Mouse (Mus musculus) CH12.LX (cell line): ENCODE measurements at regions not wholly inside any gene's neighbourhood (a gene's known extent, or its start where the extent isn't known, plus 50 kb on each side); places are given as distances from the start of the nearest gene placed in this dataset.

Experiments
- DNase-seq: peaks from one replicate; pipeline ENCODE4 v3.0.0-alpha.2; 2013; ENCODE audit errors: extremely low read depth
- H3K27ac ChIP-seq: 2 replicates; pipeline ENCODE4 v1.5.1; 2012; ENCODE audit warnings: low read depth, mild to moderate bottlenecking, control low read depth, moderate library complexity; ENCODE audit not compliant: insufficient read depth
- H3K27me3 ChIP-seq: replicated peaks from 2 replicates; pipeline ENCODE3; 2012; ENCODE audit warnings: inconsistent platforms
- H3K36me3 ChIP-seq, 2 experiments: replicated peaks in 1 of 2; 2 replicates each; pipeline versions ENCODE3 to v1.6.1; 2012; ENCODE audit warnings: inconsistent platforms in 1 of 2, low read length in 1 of 2, mild to moderate bottlenecking in 1 of 2, mixed read lengths in 1 of 2, moderate library complexity in 1 of 2; ENCODE audit not compliant: control insufficient read depth in 1 of 2, insufficient read depth in 1 of 2
- H3K4me1 ChIP-seq, 2 experiments: 2 replicates each; pipeline ENCODE4 v1.6.1; 2012; ENCODE audit warnings: inconsistent platforms in 1 of 2, moderate library complexity in 1 of 2; ENCODE audit not compliant: insufficient read depth in 2 of 2, control insufficient read depth in 1 of 2
- H3K4me2 ChIP-seq: 2 replicates; pipeline ENCODE4 v1.6.1; 2012; ENCODE audit warnings: low read depth, mild to moderate bottlenecking, control low read depth; ENCODE audit not compliant: poor library complexity, insufficient read depth, severe bottlenecking
- H3K4me3 ChIP-seq, 3 experiments: fragments of 150-350 bp in 1 of 3; sonication (generic) in 1 of 3; replicated peaks in 1 of 3; 2 replicates each; pipeline versions ENCODE3 to v1.5.1; 2011 to 2012; ENCODE audit warnings: low read depth in 2 of 3, low read length in 2 of 3, mild to moderate bottlenecking in 2 of 3, moderate library complexity in 2 of 3, control low read depth in 1 of 3, improper control_type of control experiment in 1 of 3, inconsistent platforms in 1 of 3, mixed read lengths in 1 of 3; ENCODE audit not compliant: poor library complexity in 1 of 3
- H3K79me2 ChIP-seq: replicated peaks from 2 replicates; pipeline ENCODE4 v1.6.1; 2012; ENCODE audit warnings: mild to moderate bottlenecking, moderate library complexity; ENCODE audit not compliant: control insufficient read depth, poor library complexity, insufficient read depth, severe bottlenecking; ENCODE audit errors: extremely low read depth
- H3K9ac ChIP-seq: 2 replicates; pipeline ENCODE4 v1.6.1; 2012; ENCODE audit warnings: low read depth, mild to moderate bottlenecking, control low read depth, moderate library complexity; ENCODE audit not compliant: insufficient read depth
- H3K9me3 ChIP-seq: replicated peaks from 2 replicates; pipeline ENCODE3; 2012; ENCODE audit warnings: low read length, inconsistent platforms, mixed read lengths
- BHLHE40 ChIP-seq: IDR thresholded peaks from 2 replicates; pipeline ENCODE4 v1.6.1; 2011; ENCODE audit warnings: mild to moderate bottlenecking, low read depth, low read length, improper control_type of control experiment
- CTCF ChIP-seq, 2 experiments: IDR thresholded peaks in 1 of 2; conservative IDR thresholded peaks in 1 of 2; 2 replicates each; pipeline ENCODE4 v1.5.1; 2011 to 2012; ENCODE audit warnings: low read depth in 2 of 2, low read length in 2 of 2, improper control_type of control experiment in 1 of 2, inconsistent platforms in 1 of 2, mild to moderate bottlenecking in 1 of 2, moderate library complexity in 1 of 2
- E2F4 ChIP-seq: IDR thresholded peaks from 2 replicates; pipeline ENCODE4 v1.6.1; 2011; ENCODE audit warnings: low read depth, low read length, improper control_type of control experiment; ENCODE audit not compliant: insufficient replicate concordance
- EP300 ChIP-seq: IDR thresholded peaks from 2 replicates; pipeline ENCODE4 v1.6.1; 2011; ENCODE audit warnings: low read length, improper control_type of control experiment
- ETS1 ChIP-seq: conservative IDR thresholded peaks from 2 replicates; pipeline ENCODE4 v1.6.1; 2012; ENCODE audit warnings: low read depth, mild to moderate bottlenecking, inconsistent platforms, low read length, improper control_type of control experiment, moderate library complexity
- IRF4 ChIP-seq: IDR thresholded peaks from 2 replicates; pipeline ENCODE4 v1.6.1; 2014; ENCODE audit warnings: low read depth, mild to moderate bottlenecking, inconsistent platforms, low read length, improper control_type of control experiment
- JUN ChIP-seq: IDR thresholded peaks from 2 replicates; pipeline ENCODE4 v1.6.1; 2011; ENCODE audit warnings: low read depth, mild to moderate bottlenecking, low read length, improper control_type of control experiment, moderate library complexity; ENCODE audit not compliant: insufficient read depth
- KAT2A ChIP-seq: IDR thresholded peaks from 2 replicates; pipeline ENCODE4 v1.6.1; 2012; ENCODE audit warnings: low read length, improper control_type of control experiment, inconsistent platforms; ENCODE audit not compliant: insufficient replicate concordance
- MYC ChIP-seq: IDR thresholded peaks from 2 replicates; pipeline ENCODE4 v1.6.1; 2011; ENCODE audit warnings: low read depth, mild to moderate bottlenecking, improper control_type of control experiment, low read length
- NRF1 ChIP-seq: IDR thresholded peaks from 2 replicates; pipeline ENCODE4 v1.6.1; 2014; ENCODE audit warnings: low read depth, mild to moderate bottlenecking, inconsistent platforms, low read length, improper control_type of control experiment, moderate library complexity
- PAX5 ChIP-seq: IDR thresholded peaks from 2 replicates; pipeline ENCODE4 v1.6.1; 2012; ENCODE audit warnings: low read length, inconsistent platforms, mixed read lengths
- POLR2A ChIP-seq: IDR thresholded peaks from 2 replicates; pipeline ENCODE4 v1.6.1; 2011; ENCODE audit warnings: low read depth, mild to moderate bottlenecking, improper control_type of control experiment, low read length
- POLR2AphosphoS2 ChIP-seq: IDR thresholded peaks from 2 replicates; pipeline ENCODE4 v1.6.1; 2011; ENCODE audit warnings: low read depth, low read length, improper control_type of control experiment
- SMC3 ChIP-seq: IDR thresholded peaks from 2 replicates; pipeline ENCODE4 v1.6.1; 2011; ENCODE audit warnings: low read depth, low read length, improper control_type of control experiment
- UBTF ChIP-seq: IDR thresholded peaks from 2 replicates; pipeline ENCODE4 v1.6.1; 2012; ENCODE audit warnings: low read depth, mild to moderate bottlenecking, inconsistent platforms, low read length, improper control_type of control experiment, moderate library complexity
- USF1 ChIP-seq: IDR thresholded peaks from 2 replicates; pipeline ENCODE4 v1.6.1; 2014; ENCODE audit warnings: low read depth, mild to moderate bottlenecking, inconsistent platforms, low read length, improper control_type of control experiment
- USF2 ChIP-seq: conservative IDR thresholded peaks from 2 replicates; pipeline ENCODE4 v1.6.1; 2011; ENCODE audit warnings: low read depth, low read length, improper control_type of control experiment
- ZC3H11A ChIP-seq: IDR thresholded peaks from 2 replicates; pipeline ENCODE4 v1.6.1; 2012; ENCODE audit warnings: low read depth, mild to moderate bottlenecking, inconsistent platforms, low read length, improper control_type of control experiment
- dilution Hi-C: fragments of 300-500 bp; cut with MboI; formaldehyde crosslinking; loops from 2 replicates; pipeline ENCODE4 v1.14.3; 2020; ENCODE audit warnings: low sequenced_read_pairs; ENCODE audit not compliant: extremely low pct_unique_long_range_greater_than_20kb, extremely low pct_ligation_motif_present
- in situ Hi-C: fragments of 300-500 bp; cut with MboI; formaldehyde crosslinking; loops from 3 replicates; pipeline ENCODE4 v1.14.3; 2019; ENCODE audit warnings: low sequenced_read_pairs, low pct_ligation_motif_present, low pct_unique_long_range_greater_than_20kb, mixed read lengths

- Histone ChIP-seq H3K27me3 (no peaks in the 10 kb centered on the region), H3K4me1 (peaks cover 0 to 6% of the 10 kb centered on the region in 2 experiments; a peak in 1 of 4 replicates), H3K79me2 (no peaks in the 10 kb centered on the region), H3K4me3 (no peak overlapping the region), H3K4me2 (no peak overlapping the region), H3K36me3 (no peaks in the 10 kb centered on the region), H3K27ac (no peak overlapping the region), H3K9me3 (no peaks in the 10 kb centered on the region)
- in situ Hi-C loops = no loop called here
- dilution Hi-C loops = no loop called here
- no peak for DNase-seq
- no peak for TF ChIP-seq USF2
- no peak for TF ChIP-seq UBTF
- TF ChIP-seq, all 38 proteins: peak for 0
- H3K9ac ChIP-seq = no peak overlapping the region
Measured at GRCm38 (mm10) chr3:44701125-44701524, 677.1 kb upstream of the Pcdh10 start.

- Histone ChIP-seq H3K27ac (no peak overlapping the region), H3K4me2 (no peak overlapping the region), H3K9ac (no peak overlapping the region), H3K4me1 (no peaks in the 10 kb centered on the region), H3K27me3 (no peaks in the 10 kb centered on the region), H3K36me3 (no peaks in the 10 kb centered on the region), H3K79me2 (no peaks in the 10 kb centered on the region), H3K9me3 (no peaks in the 10 kb centered on the region), H3K4me3 (no peak overlapping the region)
- in situ Hi-C loops = no loop called here
- DNase-seq = no peak
- TF ChIP-seq POLR2AphosphoS2 = no peak
- no peak for TF ChIP-seq JUN
- TF ChIP-seq E2F4 = no peak
- TF ChIP-seq IRF4 = no peak
- TF ChIP-seq EP300 = no peak
- TF ChIP-seq KAT2A = no peak
- no peak for TF ChIP-seq CTCF (conservative IDR thresholded peaks at IDR 0.05 in 1 of 2, IDR thresholded peaks at IDR 0.05 in 1 of 2; ENCODE audit: low read depth in 2 of 2, low read length in 2 of 2)
- no peak for TF ChIP-seq MYC
- no peak for TF ChIP-seq ZC3H11A
- TF ChIP-seq USF1 = no peak
- no peak for TF ChIP-seq BHLHE40
- no peak for TF ChIP-seq POLR2A
- no peak for TF ChIP-seq ETS1
- no peak for TF ChIP-seq NRF1
- TF ChIP-seq SMC3 = no peak
- TF ChIP-seq PAX5 = no peak
- dilution Hi-C loops = no loop called here
Measured at GRCm38 (mm10) chr3:44705666-44706065, 672.5 kb upstream of the Pcdh10 start.
